Mouse (Mus musculus): ENCODE measurements at regions not wholly inside any gene's neighbourhood (a gene's known extent, or its start where the extent isn't known, plus 50 kb on each side); places are given as distances from the start of the nearest gene placed in this dataset.

DNA sequence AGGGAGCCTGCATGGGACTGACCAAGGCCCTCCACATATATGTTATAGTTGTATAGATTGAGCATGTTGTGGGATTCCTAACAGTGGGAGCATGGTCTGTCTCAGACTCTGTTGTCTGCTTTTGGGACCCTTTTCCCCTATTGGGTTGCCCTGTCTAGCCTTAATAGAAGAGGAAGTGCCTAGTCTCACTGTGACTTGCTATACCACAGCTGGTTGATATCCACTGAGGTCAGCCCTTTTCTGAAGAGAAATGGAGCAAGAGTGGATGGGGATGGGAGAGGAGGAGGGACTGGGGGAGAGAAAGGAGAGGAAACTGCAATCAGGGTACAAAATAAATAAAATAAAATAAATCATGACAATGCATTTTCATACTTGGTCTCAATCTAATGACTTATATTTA lies 120.1 kb downstream of the Tsen15 start:
- H3K4me1 ChIP-seq (ENCODE audit: control insufficient read depth in 1 of 2, insufficient read depth in 2 of 2), result no peaks in the 10 kb centered on the region
- in situ Hi-C loops (cut with MboI; ENCODE audit: low pct_ligation_motif_present, low pct_unique_long_range_greater_than_20kb, low sequenced_read_pairs), result no loop called here

DNA sequence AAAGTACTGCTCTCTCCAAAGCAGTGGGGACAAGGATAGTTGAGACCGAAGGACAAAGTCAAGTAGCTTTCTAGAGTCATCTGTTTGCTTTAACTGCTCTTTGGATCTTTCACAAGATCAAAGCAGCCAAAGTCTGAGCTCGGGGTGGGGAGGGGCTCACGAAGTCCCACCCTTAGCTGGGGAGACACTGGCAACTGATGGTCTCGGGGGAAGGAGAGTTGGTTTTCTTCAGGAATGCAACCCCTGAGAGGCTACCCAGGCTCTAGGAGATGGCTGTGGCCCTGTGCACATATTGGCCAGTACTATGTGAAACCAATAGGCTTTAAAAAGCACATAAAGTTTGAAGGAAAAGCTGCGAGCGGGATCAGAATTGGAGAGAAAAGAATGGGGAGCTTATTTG lies 121.5 kb downstream of the Tsen15 start:
- H3K9me3 ChIP-seq (replicated peaks; ENCODE audit: low read length), result no peaks in the 10 kb centered on the region
- dilution Hi-C loops (cut with MboI; ENCODE audit: extremely low pct_ligation_motif_present, extremely low pct_unique_long_range_greater_than_20kb, low sequenced_read_pairs), result no loop called here
- H3K79me2 ChIP-seq (replicated peaks; ENCODE audit: control insufficient read depth, extremely low read depth, insufficient read depth, poor library complexity, severe bottlenecking), result no peaks in the 10 kb centered on the region
- H3K4me2 ChIP-seq (ENCODE audit: insufficient read depth, low read depth, poor library complexity, severe bottlenecking), result no peak overlapping the region
- no peaks in the 10 kb centered on the region for H3K27me3 ChIP-seq (replicated peaks)
- H3K36me3 ChIP-seq (replicated peaks in 1 of 2; ENCODE audit: control insufficient read depth in 1 of 2, insufficient read depth in 1 of 2, low read length in 1 of 2), result no peaks in the 10 kb centered on the region
- no peak overlapping the region for H3K4me3 ChIP-seq (replicated peaks in 1 of 3; ENCODE audit: low read depth in 2 of 3, low read length in 2 of 3, poor library complexity in 1 of 3)
- TF ChIP-seq USF1 (IDR thresholded peaks at IDR 0.05; ENCODE audit: low read depth, low read length), result no peak
- TF ChIP-seq MAX (IDR thresholded peaks at IDR 0.05; ENCODE audit: low read length), result no peak
- TF ChIP-seq E2F4 (IDR thresholded peaks at IDR 0.05; ENCODE audit: insufficient replicate concordance, low read depth, low read length), result no peak
- no peak for TF ChIP-seq ZMIZ1 (IDR thresholded peaks at IDR 0.05; ENCODE audit: low read depth, low read length)
- TF ChIP-seq NRF1 (IDR thresholded peaks at IDR 0.05; ENCODE audit: low read depth, low read length), result no peak
- no peak for TF ChIP-seq MAFK (IDR thresholded peaks at IDR 0.05; ENCODE audit: insufficient replicate concordance, low read length)
- TF ChIP-seq JUND (conservative IDR thresholded peaks at IDR 0.05; ENCODE audit: low read depth, low read length), result no peak
- no peak for TF ChIP-seq EP300 (IDR thresholded peaks at IDR 0.05; ENCODE audit: low read length)
- no peak for TF ChIP-seq HCFC1 (IDR thresholded peaks at IDR 0.05; ENCODE audit: low read depth, low read length)
- no peak for TF ChIP-seq IRF4 (IDR thresholded peaks at IDR 0.05; ENCODE audit: low read depth, low read length)
- TF ChIP-seq ZNF384 (IDR thresholded peaks at IDR 0.05; ENCODE audit: low read depth, low read length), result no peak
- no peak for TF ChIP-seq SIN3A (IDR thresholded peaks at IDR 0.05; ENCODE audit: low read length)
- no peak overlapping the region for H3K27ac ChIP-seq (ENCODE audit: insufficient read depth, low read depth)
- H3K9ac ChIP-seq (ENCODE audit: insufficient read depth, low read depth), result no peak overlapping the region
- in situ Hi-C loops (cut with MboI; ENCODE audit: low pct_ligation_motif_present, low pct_unique_long_range_greater_than_20kb, low sequenced_read_pairs), result no loop called here
- DNase-seq (ENCODE audit: extremely low read depth), result no peak
- H3K4me1 ChIP-seq (ENCODE audit: control insufficient read depth in 1 of 2, insufficient read depth in 2 of 2), result no peaks in the 10 kb centered on the region

More for the DNA sequence above, 120.1 kb downstream of the Tsen15 start:
- no peak overlapping the region for H3K27ac ChIP-seq (ENCODE audit: insufficient read depth, low read depth)
- dilution Hi-C loops (cut with MboI; ENCODE audit: extremely low pct_ligation_motif_present, extremely low pct_unique_long_range_greater_than_20kb, low sequenced_read_pairs), result no loop called here
- no peak overlapping the region for H3K4me3 ChIP-seq (replicated peaks in 1 of 3; ENCODE audit: low read depth in 2 of 3, low read length in 2 of 3, poor library complexity in 1 of 3)
- H3K4me2 ChIP-seq (ENCODE audit: insufficient read depth, low read depth, poor library complexity, severe bottlenecking), result no peak overlapping the region
- H3K36me3 ChIP-seq (replicated peaks in 1 of 2; ENCODE audit: control insufficient read depth in 1 of 2, insufficient read depth in 1 of 2, low read length in 1 of 2), result no peaks in the 10 kb centered on the region
- no peaks in the 10 kb centered on the region for H3K27me3 ChIP-seq (replicated peaks)
- H3K79me2 ChIP-seq (replicated peaks; ENCODE audit: control insufficient read depth, extremely low read depth, insufficient read depth, poor library complexity, severe bottlenecking), result no peaks in the 10 kb centered on the region
- no peaks in the 10 kb centered on the region for H3K9me3 ChIP-seq (replicated peaks; ENCODE audit: low read length)
- H3K9ac ChIP-seq (ENCODE audit: insufficient read depth, low read depth), result no peak overlapping the region
- TF ChIP-seq ELF1 (IDR thresholded peaks at IDR 0.05; ENCODE audit: low read depth, low read length) (no peak), EP300 (IDR thresholded peaks at IDR 0.05; ENCODE audit: low read length) (no peak), MAX (IDR thresholded peaks at IDR 0.05; ENCODE audit: low read length) (no peak), ZMIZ1 (IDR thresholded peaks at IDR 0.05; ENCODE audit: low read depth, low read length) (no peak), ETS1 (conservative IDR thresholded peaks at IDR 0.05; ENCODE audit: low read depth, low read length) (no peak)
- no peak for DNase-seq (ENCODE audit: extremely low read depth)

DNA sequence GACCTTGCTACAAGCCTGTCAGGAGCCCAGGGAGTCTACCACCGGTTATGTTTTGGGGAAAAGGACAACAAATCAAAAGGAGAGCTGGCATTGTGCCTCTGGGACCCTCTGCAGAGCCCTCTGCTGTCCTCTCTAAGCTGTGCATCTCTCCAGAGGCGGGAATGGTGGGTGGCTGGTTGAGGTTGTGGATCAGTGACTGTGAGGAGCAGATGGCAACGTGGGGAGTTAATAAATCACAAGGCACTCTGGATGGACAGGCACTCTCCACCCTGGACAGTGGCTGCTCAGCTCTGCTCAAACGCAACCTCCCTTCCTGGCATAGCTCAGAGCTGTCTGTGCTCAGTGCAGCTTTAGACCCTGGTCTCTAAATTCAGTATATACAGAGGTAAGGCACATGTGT lies 125.0 kb downstream of the Tsen15 start:
- dilution Hi-C loops (cut with MboI; ENCODE audit: extremely low pct_ligation_motif_present, extremely low pct_unique_long_range_greater_than_20kb, low sequenced_read_pairs), result no loop called here
- no peak for DNase-seq (ENCODE audit: extremely low read depth)
- H3K4me1 ChIP-seq (ENCODE audit: control insufficient read depth in 1 of 2, insufficient read depth in 2 of 2), result no peaks in the 10 kb centered on the region
- H3K9ac ChIP-seq (ENCODE audit: insufficient read depth, low read depth), result no peak overlapping the region
- H3K36me3 ChIP-seq (replicated peaks in 1 of 2; ENCODE audit: control insufficient read depth in 1 of 2, insufficient read depth in 1 of 2, low read length in 1 of 2), result no peaks in the 10 kb centered on the region
- H3K4me3 ChIP-seq (replicated peaks in 1 of 3; ENCODE audit: low read depth in 2 of 3, low read length in 2 of 3, poor library complexity in 1 of 3), result no peak overlapping the region
- H3K4me2 ChIP-seq (ENCODE audit: insufficient read depth, low read depth, poor library complexity, severe bottlenecking), result no peak overlapping the region
- no peaks in the 10 kb centered on the region for H3K79me2 ChIP-seq (replicated peaks; ENCODE audit: control insufficient read depth, extremely low read depth, insufficient read depth, poor library complexity, severe bottlenecking)
- TF ChIP-seq CTCF (conservative IDR thresholded peaks at IDR 0.05 in 1 of 2, IDR thresholded peaks at IDR 0.05 in 1 of 2; ENCODE audit: low read depth in 2 of 2, low read length in 2 of 2) (peak in 1 of 2 experiments; percentile 17; a peak in 1 of 4 replicates), USF2 (conservative IDR thresholded peaks at IDR 0.05; ENCODE audit: low read depth, low read length) (no peak)
- in situ Hi-C loops (cut with MboI; ENCODE audit: low pct_ligation_motif_present, low pct_unique_long_range_greater_than_20kb, low sequenced_read_pairs), result no loop called here
- no peak overlapping the region for H3K27ac ChIP-seq (ENCODE audit: insufficient read depth, low read depth)
- H3K9me3 ChIP-seq (replicated peaks; ENCODE audit: low read length), result no peaks in the 10 kb centered on the region
- H3K27me3 ChIP-seq (replicated peaks), result no peaks in the 10 kb centered on the region

All from CH12.LX (cell line).